Mouse (Mus musculus) activated CD4-positive, CD25-positive, alpha-beta regulatory T cell (primary cell): Measurements from ENCODE around the gene Mapk1. TPM values are rescaled to one million over a fixed set of nuclear protein-coding genes. Genes with fewer than 3 reads are reported as not detected.

ENCODE experiments used
- polyA plus RNA-seq, 2 experiments: library from polyadenylated mRNA; unstranded; fragments of 100-300 nt; shearing (Covaris generic); gene quantifications; one replicate each; pipeline ENCODE4 v1.2.1; 2017

The Mapk1 gene
- 100 to 1,000 TPM; 209 to 224 TPM for polyA plus RNA-seq

GRCm38 (mm10) chr16:16983131-16983533, at the start of gene Mapk1:
Mapk1 (plus strand) TSS chr16:16983382.

GRCm38 (mm10) chr16:17069511-17070443, 86.6 kb downstream of the Mapk1 start, which contains the start of gene Ypel1:
Ypel1 (plus strand) TSS chr16:17069696.

Other genes starting within 250 kb of the Mapk1 start
- under 1 TPM; 0.16 to 0.26 TPM for gene Spag6l, start 153.9 kb upstream of the Mapk1 start, polyA plus RNA-seq
- gene Igll1, start 119.4 kb upstream of the Mapk1 start, polyA plus RNA-seq, result under 1 TPM in 1 of 2 experiments, not detected in 1; 0.16 TPM
- gene Top3b, start 112.6 kb upstream of the Mapk1 start, polyA plus RNA-seq, result 10 to 100 TPM; 77.2 to 78.6 TPM
- gene Vpreb1, start 112.5 kb upstream of the Mapk1 start, polyA plus RNA-seq, result under 1 TPM; 0.37 to 0.86 TPM
- gene Ppm1f, start 86.9 kb upstream of the Mapk1 start, polyA plus RNA-seq, result 10 to 100 TPM; 13.3 to 14.9 TPM
- gene Ypel1, start 86.3 kb downstream of the Mapk1 start, polyA plus RNA-seq, result 1 to 10 TPM; 3.9 to 4.4 TPM
- 100 to 1,000 TPM; 211 to 228 TPM for gene Ppil2, start 127.9 kb downstream of the Mapk1 start, polyA plus RNA-seq
- 1 to 10 TPM; 6.4 to 6.7 TPM for gene 2610318N02Rik, start 141.8 kb downstream of the Mapk1 start, polyA plus RNA-seq
- 10 to 100 TPM; 31.0 to 51.1 TPM for gene Sdf2l1, start 149.0 kb downstream of the Mapk1 start, polyA plus RNA-seq
- 10 to 100 TPM; 13.1 to 17.1 TPM for gene Ydjc, start 161.2 kb downstream of the Mapk1 start, polyA plus RNA-seq
- gene Ccdc116, start 163.8 kb downstream of the Mapk1 start, polyA plus RNA-seq, result 1 to 10 TPM in 1 of 2 experiments, under 1 TPM in 1; 0.60 to 1.8 TPM
- gene Ube2l3, start 219.3 kb downstream of the Mapk1 start, polyA plus RNA-seq, result 100 to 1,000 TPM; 362 TPM
- under 1 TPM; 0.04 to 0.18 TPM for gene Rimbp3, start 225.2 kb downstream of the Mapk1 start, polyA plus RNA-seq